Mouse (Mus musculus) liver, embryonic 13.5 days (tissue): ENCODE measurements around the gene Gm13420. TPM values are rescaled to one million over a fixed set of nuclear protein-coding genes. Genes with fewer than 3 reads are reported as not detected.
"Not testable (repeated sequence)": the region's sequence is repeated elsewhere in the genome, so short reads cannot be mapped to it uniquely, and the experiment has no call there.

Source experiments
- ATAC-seq: fragments of 200-750 bp; cut with Nextera tagmentation; 2 replicates; pipeline ENCODE4 v1.8.0; 2017; ENCODE audit warnings: low read depth, mild to moderate bottlenecking, moderate number of reproducible peaks, moderate library complexity
- DNase-seq: peaks from one replicate; pipeline ENCODE4 v3.0.0; 2022
- H3K27ac ChIP-seq: fragments of 300-500 bp; sonication (generic); 2 replicates; pipeline ENCODE4 v1.5.1; 2015; ENCODE audit warnings: moderate library complexity, mild to moderate bottlenecking, inconsistent platforms
- H3K27me3 ChIP-seq: fragments of 300-500 bp; sonication (generic); 2 replicates; pipeline ENCODE4 v1.6.1; 2015; ENCODE audit warnings: mild to moderate bottlenecking, inconsistent platforms
- H3K36me3 ChIP-seq: fragments of 300-500 bp; sonication (generic); 2 replicates; pipeline ENCODE4 v1.6.1; 2015; ENCODE audit warnings: mild to moderate bottlenecking, inconsistent platforms
- H3K4me1 ChIP-seq: fragments of 300-500 bp; sonication (generic); replicated peaks from 2 replicates; pipeline ENCODE4 v1.6.1; 2015; ENCODE audit warnings: inconsistent platforms
- H3K4me2 ChIP-seq: fragments of 300-500 bp; sonication (generic); 2 replicates; pipeline ENCODE4 v1.6.1; 2015; ENCODE audit warnings: inconsistent platforms, mild to moderate bottlenecking, moderate library complexity
- H3K4me3 ChIP-seq: fragments of 300-500 bp; sonication (generic); replicated peaks from 2 replicates; pipeline ENCODE4 v1.5.1; 2015; ENCODE audit warnings: mild to moderate bottlenecking, inconsistent platforms
- H3K9ac ChIP-seq: fragments of 300-500 bp; sonication (generic); 2 replicates; pipeline ENCODE4 v1.6.1; 2015; ENCODE audit warnings: mild to moderate bottlenecking, inconsistent platforms
- H3K9me3 ChIP-seq: fragments of 300-500 bp; sonication (generic); replicated peaks from 2 replicates; pipeline ENCODE4 v1.6.1; 2016; ENCODE audit warnings: inconsistent platforms
- WGBS: fragments of 180-500 bp; shearing (Covaris S2); methylation state at CpG from one replicate; pipeline ENCODE4 v1.1.7; 2015; ENCODE audit not compliant: insufficient replicate concordance; 5-methylcytosine and 5-hydroxymethylcytosine counted together
- polyA plus RNA-seq: library from polyadenylated mRNA; unstranded; fragments of >200 nt; fragmentation: Nextera tagmentation; extraction: Ambion mirVana; gene quantifications from 2 replicates; pipeline ENCODE4 v1.2.1, GENCODE M21; 2015

Gene Gm13420
- polyA plus RNA-seq, 1 experiment from 2014 or later: 0.30 TPM

- H3K9me3 ChIP-seq: no peaks in the 10 kb centered on the region
- H3K4me1 ChIP-seq: 0 out of 2 replicates have a peak, but pooled peaks cover 9% of the 10 kb centered on the region
- no peak for DNase-seq
- no peak overlapping the region for H3K4me2 ChIP-seq
- WGBS: 83% methylated on average over 5 of the region's 5 CpGs
- peaks cover 72% of the 10 kb centered on the region for H3K36me3 ChIP-seq
- H3K27ac ChIP-seq: no peak overlapping the region
- H3K4me3 ChIP-seq: no peak overlapping the region
- ATAC-seq: no peak
- H3K9ac ChIP-seq: no peak overlapping the region
- H3K27me3 ChIP-seq: no peaks in the 10 kb centered on the region
These were observed 37.4 kb downstream of the Gm13420 start for GRCm38 (mm10) chr2:29714127-29714526.

- DNase-seq: no peak
- no peak overlapping the region for H3K4me3 ChIP-seq
- H3K4me2 ChIP-seq: no peak overlapping the region
- 55% methylated on average over 2 of the region's 2 CpGs for WGBS
- H3K4me1 ChIP-seq: 0 out of 2 replicates have a peak, but pooled peaks cover 9% of the 10 kb centered on the region
- H3K9me3 ChIP-seq: no peaks in the 10 kb centered on the region
- H3K27me3 ChIP-seq: no peaks in the 10 kb centered on the region
- no peak overlapping the region for H3K27ac ChIP-seq
- no peak overlapping the region for H3K9ac ChIP-seq
- peaks cover 71% of the 10 kb centered on the region for H3K36me3 ChIP-seq
- ATAC-seq: no peak
These were observed 38.0 kb downstream of the Gm13420 start for GRCm38 (mm10) chr2:29713501-29713900.

DNA sequence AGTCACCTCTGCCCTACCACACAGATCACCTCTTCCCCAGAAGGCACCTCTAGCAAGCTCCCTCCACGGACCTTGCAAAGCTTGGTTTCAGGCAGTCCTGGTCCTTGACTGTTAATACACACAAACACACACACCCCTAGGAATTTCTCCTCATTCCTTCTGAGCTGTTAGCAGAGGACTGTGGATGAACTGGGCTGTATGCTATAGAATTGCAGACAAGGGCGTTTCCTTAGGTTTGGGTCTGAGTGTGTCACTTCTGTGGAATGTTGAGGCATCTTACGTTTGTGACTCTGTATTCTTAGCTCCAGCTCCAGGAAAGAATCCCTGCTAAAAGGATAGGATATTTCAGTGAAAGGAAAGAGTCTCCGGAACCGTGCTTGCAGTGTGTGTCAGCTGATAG lies 39.6 kb downstream of the Gm13420 start:
- 0 out of 2 replicates have a peak, but pooled peaks cover 9% of the 10 kb centered on the region for H3K4me1 ChIP-seq
- ATAC-seq: no peak
- WGBS: 79% methylated on average over 5 of the region's 5 CpGs
- no peaks in the 10 kb centered on the region for H3K9me3 ChIP-seq
- no peak overlapping the region for H3K27ac ChIP-seq
- peaks cover 75% of the 10 kb centered on the region for H3K36me3 ChIP-seq
- H3K27me3 ChIP-seq: no peaks in the 10 kb centered on the region
- no peak for DNase-seq
- H3K4me2 ChIP-seq: no peak overlapping the region
- H3K4me3 ChIP-seq: no peak overlapping the region
- H3K9ac ChIP-seq: no peak overlapping the region

DNA sequence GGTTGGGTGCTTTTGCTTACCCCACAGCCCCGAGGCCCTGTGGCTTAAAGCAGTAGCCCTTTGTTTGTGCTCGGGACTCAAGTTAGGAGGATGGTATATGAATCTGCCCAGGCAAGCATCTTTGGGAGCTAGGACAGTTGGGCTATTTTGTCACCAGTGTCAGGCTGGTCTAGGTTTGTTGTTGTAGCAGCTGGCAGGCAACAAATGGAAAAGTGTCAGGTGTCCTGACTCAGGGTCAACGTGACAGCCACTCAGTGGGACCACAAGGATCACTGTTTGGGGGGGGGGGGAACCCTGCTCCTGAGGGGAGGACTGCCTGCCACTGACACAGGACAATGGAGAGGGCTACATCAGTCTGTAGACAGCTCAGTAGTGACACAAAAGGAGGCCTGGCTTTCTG lies 40.4 kb downstream of the Gm13420 start:
- no peak for DNase-seq

GRCm38 (mm10) chr2:29708209-29708608 lies 43.3 kb downstream of the Gm13420 start:
- H3K27me3 ChIP-seq, H3K9ac ChIP-seq, H3K9me3 ChIP-seq, H3K27ac ChIP-seq, ATAC-seq, H3K4me3 ChIP-seq, DNase-seq, H3K4me2 ChIP-seq: not testable (repeated sequence)
- Histone ChIP-seq H3K36me3 (peaks cover 78% of the 10 kb centered on the region), H3K4me1 (peaks cover 23% of the 10 kb centered on the region)
- WGBS: 66% methylated on average over 4 of the region's 4 CpGs

More for the DNA sequence above, 40.4 kb downstream of the Gm13420 start:
- 0 out of 2 replicates have a peak, but pooled peaks cover 5% of the 10 kb centered on the region for H3K4me1 ChIP-seq
- WGBS: 68% methylated on average over 3 of the region's 3 CpGs
- peaks cover 75% of the 10 kb centered on the region for H3K36me3 ChIP-seq
- ATAC-seq: no peak
- no peaks in the 10 kb centered on the region for H3K27me3 ChIP-seq
- H3K4me3 ChIP-seq: no peak overlapping the region
- no peaks in the 10 kb centered on the region for H3K9me3 ChIP-seq
- H3K4me2 ChIP-seq: no peak overlapping the region
- no peak overlapping the region for H3K27ac ChIP-seq
- H3K9ac ChIP-seq: no peak overlapping the region

DNA sequence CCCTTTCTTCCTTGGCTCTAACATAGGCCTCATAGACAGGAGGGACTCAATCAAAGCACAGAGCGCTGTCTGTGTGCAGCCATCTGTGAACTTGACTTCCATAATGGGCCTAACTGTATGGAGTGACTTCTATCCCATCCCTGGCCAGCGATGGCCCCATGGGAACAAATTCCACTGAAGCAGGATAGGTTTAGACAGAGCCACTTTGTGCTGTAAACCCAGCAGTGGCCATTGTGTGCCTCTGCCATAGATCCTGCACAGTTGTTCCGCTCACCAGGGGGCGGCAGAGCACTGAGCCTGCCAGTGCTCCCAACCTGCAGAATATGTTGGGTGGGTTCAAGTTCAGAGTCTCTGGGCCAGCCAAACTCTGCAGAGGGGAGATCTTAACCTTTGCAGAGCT lies 43.8 kb downstream of the Gm13420 start:
- no peak overlapping the region for H3K27ac ChIP-seq
- ATAC-seq (no peak), DNase-seq (no peak)
- peaks cover 83% of the 10 kb centered on the region for H3K36me3 ChIP-seq
- H3K9me3 ChIP-seq: no peaks in the 10 kb centered on the region
- no peak overlapping the region for H3K4me2 ChIP-seq
- H3K9ac ChIP-seq: no peak overlapping the region
- H3K4me1 ChIP-seq: peaks cover 27% of the 10 kb centered on the region
- H3K4me3 ChIP-seq: no peak overlapping the region
- H3K27me3 ChIP-seq: no peaks in the 10 kb centered on the region
- WGBS: 74% methylated on average over 4 of the region's 4 CpGs

DNA sequence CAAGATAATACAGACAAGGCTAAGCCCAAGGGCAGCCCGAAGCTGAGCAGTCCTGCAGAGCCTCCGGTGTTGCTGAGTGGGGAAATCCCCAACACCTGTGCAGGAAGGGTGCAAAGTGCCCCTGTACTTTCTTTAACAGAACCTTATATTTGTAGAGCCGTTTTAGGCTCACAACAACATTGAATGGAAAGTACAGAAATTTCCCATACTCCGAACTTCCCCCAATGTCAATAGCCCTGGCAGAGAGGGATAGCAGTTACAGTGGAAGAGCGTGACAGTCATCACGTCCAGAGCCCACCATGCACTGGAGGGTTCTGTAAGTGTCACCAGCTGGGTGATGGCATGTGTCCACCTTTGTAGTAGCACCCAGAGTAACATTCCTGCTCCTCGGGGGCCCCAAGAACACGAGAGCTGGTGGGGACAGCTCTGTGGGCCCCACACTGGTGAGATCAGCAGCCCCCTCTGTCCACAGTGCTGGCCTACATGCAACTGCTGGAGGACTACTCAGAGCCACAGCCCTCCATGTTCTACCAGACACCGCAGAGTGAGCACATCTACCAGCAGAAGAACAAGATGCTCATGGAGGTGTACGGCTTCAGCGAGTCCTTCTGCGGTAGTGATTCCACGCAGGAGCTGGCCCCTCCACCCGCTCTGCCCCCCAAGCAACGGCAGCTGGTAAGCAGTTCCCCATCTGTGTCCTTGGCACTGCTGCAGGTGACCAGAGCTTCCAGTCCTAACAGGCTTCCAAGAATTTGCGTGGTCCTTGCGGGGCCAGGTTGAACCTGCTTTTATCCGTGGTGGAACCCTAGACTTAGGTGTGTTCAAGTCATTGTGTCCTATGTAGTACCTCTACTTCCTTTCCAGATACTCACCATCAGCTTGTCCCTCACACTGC lies 44.5 kb downstream of the Gm13420 start:
- no peak for ATAC-seq
- H3K4me2 ChIP-seq: no peak overlapping the region
- H3K9me3 ChIP-seq: no peaks in the 10 kb centered on the region
- no peak overlapping the region for H3K4me3 ChIP-seq
- no peaks in the 10 kb centered on the region for H3K27me3 ChIP-seq
- DNase-seq: no peak
- no peak overlapping the region for H3K27ac ChIP-seq
- no peak overlapping the region for H3K9ac ChIP-seq
- peaks cover 27% of the 10 kb centered on the region for H3K4me1 ChIP-seq
- H3K36me3 ChIP-seq: peaks cover 86% of the 10 kb centered on the region
- 88% methylated on average over 18 of the region's 18 CpGs for whole genome bisulfite sequencing

DNA sequence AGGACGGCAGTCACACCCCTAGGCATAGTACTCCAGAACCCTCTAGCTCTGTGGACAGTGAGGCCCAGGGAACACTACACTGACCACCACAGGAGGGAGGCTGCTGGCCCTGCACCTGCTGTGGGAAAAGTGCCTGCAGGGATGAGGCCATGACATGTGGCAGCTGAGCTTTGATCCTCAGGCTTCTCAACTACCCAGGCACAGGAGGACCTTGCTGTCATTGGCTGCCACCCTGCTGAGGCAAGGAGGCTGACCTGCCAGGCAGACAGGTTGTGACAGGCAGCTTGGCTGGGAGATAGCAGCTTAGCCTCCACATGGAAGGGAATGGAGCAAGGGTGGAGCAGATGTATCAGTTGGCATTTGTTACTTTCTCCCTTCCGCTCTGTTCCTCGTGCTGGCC lies 46.0 kb downstream of the Gm13420 start:
- Histone ChIP-seq H3K36me3 (peaks cover 90% of the 10 kb centered on the region), H3K4me3 (no peak overlapping the region), H3K4me1 (peaks cover 27% of the 10 kb centered on the region), H3K27me3 (no peaks in the 10 kb centered on the region), H3K9ac (no peak overlapping the region), H3K9me3 (no peaks in the 10 kb centered on the region), H3K27ac (no peak overlapping the region), H3K4me2 (no peak overlapping the region)
- ATAC-seq (no peak), DNase-seq (no peak)
- 73% methylated on average over 3 of the region's 3 CpGs for WGBS

- peaks cover 96% of the 10 kb centered on the region for H3K36me3 ChIP-seq
- no peak overlapping the region for H3K4me3 ChIP-seq
- H3K9me3 ChIP-seq: no peaks in the 10 kb centered on the region
- H3K27me3 ChIP-seq: no peaks in the 10 kb centered on the region
- peak overlapping the region; percentile 29; the same call in 1 of the 2 replicates for H3K27ac ChIP-seq
- WGBS: 62% methylated on average over 9 of the region's 9 CpGs
- ATAC-seq (peak; percentile 83), DNase-seq (peak; percentile 15)
- H3K4me1 ChIP-seq: peaks cover 27% of the 10 kb centered on the region
- H3K9ac ChIP-seq: peak overlapping the region; percentile 42; the same call in 1 of the 2 replicates
- peak overlapping the region; percentile 21 for H3K4me2 ChIP-seq
These were observed 48.1 kb downstream of the Gm13420 start for GRCm38 (mm10) chr2:29703104-29704081.

GRCm38 (mm10) chr2:29702189-29702588 lies 49.3 kb downstream of the Gm13420 start:
- Histone ChIP-seq H3K9ac (no peak overlapping the region), H3K36me3 (peaks cover 88% of the 10 kb centered on the region), H3K4me2 (no peak overlapping the region), H3K27ac (no peak overlapping the region), H3K4me1 (peaks cover 27% of the 10 kb centered on the region), H3K9me3 (no peaks in the 10 kb centered on the region), H3K4me3 (no peak overlapping the region), H3K27me3 (no peaks in the 10 kb centered on the region)
- DNase-seq (no peak), ATAC-seq (no peak)
- WGBS: 89% methylated on average over 8 of the region's 8 CpGs

DNA sequence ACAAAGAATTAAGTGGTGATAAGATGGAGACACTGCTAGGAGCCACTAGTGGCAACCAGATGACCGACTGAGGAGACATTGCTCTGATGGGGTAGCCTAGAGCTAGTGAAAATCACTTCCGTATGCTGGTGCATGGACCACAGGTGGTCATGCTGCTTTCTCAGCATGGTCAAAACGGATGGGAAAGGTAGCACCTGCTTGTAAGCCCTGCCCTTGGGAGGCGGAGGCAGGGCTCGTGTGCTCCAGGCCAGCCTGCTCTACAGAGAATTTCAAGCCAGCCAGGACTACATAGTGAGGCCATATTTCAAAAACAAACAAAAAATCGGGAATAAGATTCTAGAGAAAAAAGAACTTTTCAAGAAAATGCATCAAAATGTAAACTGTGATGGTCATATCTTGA lies 50.1 kb downstream of the Gm13420 start:
- Histone ChIP-seq H3K27ac (no peak overlapping the region), H3K9ac (no peak overlapping the region), H3K9me3 (no peaks in the 10 kb centered on the region), H3K4me1 (peaks cover 27% of the 10 kb centered on the region), H3K36me3 (peaks cover 82% of the 10 kb centered on the region), H3K27me3 (no peaks in the 10 kb centered on the region), H3K4me3 (no peak overlapping the region), H3K4me2 (no peak overlapping the region)
- DNase-seq (no peak), ATAC-seq (no peak)
- WGBS: 78% methylated on average over 6 of the region's 6 CpGs
